Mouse (Mus musculus) lung, embryonic 14.5 days (tissue): ENCODE data around the gene Slc29a3. TPM values are rescaled to one million over a fixed set of nuclear protein-coding genes. Genes with fewer than 3 reads are reported as not detected.

Source experiments
- ATAC-seq: fragments of 200-750 bp; cut with Nextera tagmentation; 2 replicates; pipeline ENCODE4 v1.8.0; 2017; ENCODE audit warnings: mild to moderate bottlenecking, moderate TSS enrichment, moderate library complexity; ENCODE audit not compliant: insufficient read depth
- DNase-seq: peaks from one replicate; pipeline ENCODE4 v3.0.0-alpha.2; 2015
- H3K27ac ChIP-seq: fragments of 300-500 bp; sonication (generic); 2 replicates; pipeline ENCODE4 v1.5.1; 2014; ENCODE audit warnings: low read depth, mild to moderate bottlenecking, moderate library complexity
- H3K27me3 ChIP-seq: fragments of 300-500 bp; sonication (generic); 2 replicates; pipeline ENCODE4 v1.6.1; 2014; ENCODE audit warnings: low read length, control low read depth; ENCODE audit not compliant: insufficient read depth
- H3K36me3 ChIP-seq: fragments of 300-500 bp; sonication (generic); 2 replicates; pipeline ENCODE4 v1.6.1; 2014; ENCODE audit warnings: control low read depth; ENCODE audit not compliant: insufficient read depth
- H3K4me1 ChIP-seq: fragments of 300-500 bp; sonication (generic); 2 replicates; pipeline ENCODE4 v1.6.1; 2014; ENCODE audit warnings: antibody characterized with exemption, control low read depth; ENCODE audit not compliant: insufficient read depth
- H3K4me2 ChIP-seq: fragments of 300-500 bp; sonication (generic); 2 replicates; pipeline ENCODE4 v1.6.1; 2014; ENCODE audit warnings: mild to moderate bottlenecking
- H3K4me3 ChIP-seq: fragments of 300-500 bp; sonication (generic); 2 replicates; pipeline ENCODE4 v1.5.1; 2014; ENCODE audit warnings: low read depth, low read length
- H3K9ac ChIP-seq: fragments of 300-500 bp; sonication (generic); 2 replicates; pipeline ENCODE4 v1.6.1; 2014
- H3K9me3 ChIP-seq: fragments of 300-500 bp; sonication (generic); 2 replicates; pipeline ENCODE4 v1.6.1; 2016; ENCODE audit warnings: low read depth, low read length, control low read depth
- CTCF ChIP-seq: IDR thresholded peaks from 2 replicates; pipeline ENCODE4 v1.5.1; 2016; ENCODE audit warnings: antibody characterized with exemption, low read depth
- WGBS: fragments of 180-500 bp; shearing (Covaris S2); extraction: QIAGEN DNeasy Blood & Tissue Kit; methylation state at CpG from one replicate; pipeline ENCODE4 v1.1.7; 2014; 5-methylcytosine and 5-hydroxymethylcytosine counted together
- polyA plus RNA-seq: library from polyadenylated mRNA; unstranded; fragments of >200 nt; fragmentation: Nextera tagmentation; extraction: Ambion mirVana; gene quantifications from 2 replicates; pipeline ENCODE4 v1.2.1, GENCODE M21; 2014

Gene Slc29a3
- polyA plus RNA-seq, 1 experiment from 2014 or later = 7.4 TPM

DNA sequence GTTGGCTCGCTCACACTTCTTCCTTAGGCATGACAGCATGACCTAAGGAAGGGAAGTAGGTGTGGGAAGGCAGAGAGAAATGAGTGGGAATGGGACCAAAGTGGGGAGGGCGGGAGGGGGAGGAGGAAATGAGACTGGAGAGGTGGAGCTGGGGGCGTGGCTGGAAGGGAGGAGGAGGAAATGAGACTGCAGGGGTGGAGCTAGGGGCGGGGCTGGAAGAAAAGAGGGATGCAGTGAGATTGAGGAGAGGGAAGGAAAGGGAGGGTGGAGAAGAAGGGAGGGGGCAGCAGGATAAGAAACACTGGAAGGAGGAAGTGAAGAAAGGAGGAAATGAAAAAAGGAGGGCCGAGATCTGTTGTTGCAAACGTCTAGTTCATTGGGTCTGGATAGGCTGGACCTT, 61.6 kb downstream of the Slc29a3 start:
- peak; percentile 37 for DNase-seq
- Histone ChIP-seq H3K36me3 (no peaks in the 10 kb centered on the region), H3K4me1 (no peaks in the 10 kb centered on the region), H3K27me3 (peaks cover 36% of the 10 kb centered on the region), H3K4me3 (no peak overlapping the region), H3K9me3 (no peaks in the 10 kb centered on the region), H3K27ac (no peak overlapping the region), H3K4me2 (no peak overlapping the region), H3K9ac (no peak overlapping the region)
- WGBS = 40% methylated on average over 6 of the region's 6 CpGs
- no peak for TF ChIP-seq CTCF
- ATAC-seq = no peak

DNA sequence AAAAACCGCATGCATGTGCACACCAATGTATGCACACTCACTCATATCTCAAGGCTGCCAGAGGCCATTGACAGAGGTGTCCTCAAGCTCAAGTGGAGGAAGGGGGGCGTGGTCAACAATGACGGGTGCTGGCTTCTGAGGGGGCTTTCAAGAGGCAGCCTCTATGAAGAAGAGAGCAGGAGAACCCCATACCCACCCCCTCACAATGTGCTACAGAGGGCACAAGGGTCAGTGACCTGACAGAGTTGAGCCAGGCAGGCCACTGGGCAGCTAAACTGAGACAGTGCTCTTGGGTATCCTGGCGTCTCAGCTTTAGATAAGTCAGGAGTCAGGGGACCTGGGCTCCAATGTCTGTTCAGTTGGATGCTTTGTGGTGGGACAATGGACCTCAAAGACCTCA, 63.2 kb downstream of the Slc29a3 start:
- H3K4me1 ChIP-seq = no peaks in the 10 kb centered on the region
- peaks cover 52% of the 10 kb centered on the region for H3K27me3 ChIP-seq
- 63% methylated on average over 4 of the region's 4 CpGs for WGBS

DNA sequence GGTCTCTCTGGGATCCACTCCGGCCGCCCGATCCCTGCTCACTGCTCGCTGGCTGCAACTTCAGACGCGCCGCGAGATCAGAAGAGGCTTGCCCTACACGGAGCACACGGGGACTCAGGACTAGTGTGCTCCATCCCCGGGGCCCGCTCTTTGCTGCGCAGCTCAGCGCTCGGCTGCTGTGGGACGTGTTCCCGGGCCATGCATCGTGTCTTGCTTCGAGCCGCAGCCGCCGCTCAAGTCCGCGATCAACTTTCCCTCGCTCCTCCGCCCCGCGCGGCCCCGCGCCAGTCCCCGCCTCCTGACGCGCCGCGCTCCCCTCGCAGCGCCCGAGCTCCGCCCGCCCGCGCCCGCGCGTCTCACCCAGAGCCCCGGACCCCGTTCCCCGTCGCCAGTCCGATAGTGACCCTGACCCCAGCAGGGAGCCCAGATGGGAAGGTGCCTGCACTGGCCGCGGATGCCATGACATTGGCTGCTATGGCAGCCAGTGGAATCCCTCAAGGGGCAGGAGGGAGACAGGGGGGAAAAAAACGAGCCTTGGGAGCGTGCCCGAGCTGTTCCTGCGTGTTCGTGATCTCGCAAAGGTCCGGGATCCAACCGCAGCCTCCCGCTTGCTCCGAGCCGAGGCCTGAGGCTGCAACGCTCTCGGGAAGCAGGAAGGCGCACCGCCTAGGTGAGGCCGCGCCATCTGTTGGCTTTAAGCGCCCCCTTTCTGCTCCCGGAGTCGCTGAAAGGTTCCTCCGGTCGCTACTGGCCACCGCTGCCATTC, 65.4 kb downstream of the Slc29a3 start:
- under 1% methylated on average over 74 of the region's 76 CpGs for WGBS
- peak; percentile 76 for TF ChIP-seq CTCF
- peak overlapping the region; percentile 100 for H3K4me2 ChIP-seq
- ATAC-seq (peak; percentile 72; the same call in 1 of the 2 replicates), DNase-seq (peak; percentile 79)
- H3K36me3 ChIP-seq = no peaks in the 10 kb centered on the region
- H3K9me3 ChIP-seq = no peaks in the 10 kb centered on the region
- peaks cover 58% of the 10 kb centered on the region for H3K27me3 ChIP-seq
- peak overlapping the region; percentile 52 for H3K9ac ChIP-seq
- H3K4me3 ChIP-seq = peak overlapping the region; percentile 53
- no peaks in the 10 kb centered on the region for H3K4me1 ChIP-seq
- no peak overlapping the region for H3K27ac ChIP-seq

More for the DNA sequence above, 63.2 kb downstream of the Slc29a3 start:
- H3K9ac ChIP-seq = no peak overlapping the region
- H3K4me2 ChIP-seq = no peak overlapping the region
- no peak for TF ChIP-seq CTCF
- ATAC-seq (no peak), DNase-seq (no peak)
- no peaks in the 10 kb centered on the region for H3K36me3 ChIP-seq
- no peak overlapping the region for H3K27ac ChIP-seq
- no peak overlapping the region for H3K4me3 ChIP-seq
- H3K9me3 ChIP-seq = no peaks in the 10 kb centered on the region

DNA sequence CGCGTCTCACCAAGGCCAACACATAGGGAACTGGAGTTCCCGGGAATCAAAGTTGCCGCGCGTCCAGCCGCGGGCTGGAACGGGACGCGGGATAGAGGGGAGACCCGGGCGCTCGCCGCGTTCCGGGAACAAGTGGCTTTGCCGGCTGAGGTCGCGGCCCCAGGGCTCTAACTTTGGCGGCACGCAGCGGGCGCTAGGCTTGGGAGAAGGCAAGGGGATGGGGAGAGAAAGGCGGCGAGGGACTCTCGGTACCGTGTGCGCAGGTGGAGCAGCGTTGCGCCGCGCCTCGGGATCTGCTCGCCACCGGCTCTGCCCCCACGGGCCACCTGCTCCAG, 66.0 kb downstream of the Slc29a3 start:
- peak overlapping the region; percentile 100 for H3K4me2 ChIP-seq
- H3K4me3 ChIP-seq = peak overlapping the region; percentile 53
- H3K27me3 ChIP-seq = peaks cover 58% of the 10 kb centered on the region
- no peaks in the 10 kb centered on the region for H3K9me3 ChIP-seq
- WGBS = 0% methylated on average over 37 of the region's 37 CpGs
- H3K27ac ChIP-seq = no peak overlapping the region
- H3K4me1 ChIP-seq = no peaks in the 10 kb centered on the region
- H3K9ac ChIP-seq = peak overlapping the region; percentile 52; the same call in 1 of the 2 replicates
- ATAC-seq = 0 out of 2 replicates have a peak, but pooled peaks have one; percentile 9
- no peak for TF ChIP-seq CTCF
- H3K36me3 ChIP-seq = no peaks in the 10 kb centered on the region
- DNase-seq = peak; percentile 17

DNA sequence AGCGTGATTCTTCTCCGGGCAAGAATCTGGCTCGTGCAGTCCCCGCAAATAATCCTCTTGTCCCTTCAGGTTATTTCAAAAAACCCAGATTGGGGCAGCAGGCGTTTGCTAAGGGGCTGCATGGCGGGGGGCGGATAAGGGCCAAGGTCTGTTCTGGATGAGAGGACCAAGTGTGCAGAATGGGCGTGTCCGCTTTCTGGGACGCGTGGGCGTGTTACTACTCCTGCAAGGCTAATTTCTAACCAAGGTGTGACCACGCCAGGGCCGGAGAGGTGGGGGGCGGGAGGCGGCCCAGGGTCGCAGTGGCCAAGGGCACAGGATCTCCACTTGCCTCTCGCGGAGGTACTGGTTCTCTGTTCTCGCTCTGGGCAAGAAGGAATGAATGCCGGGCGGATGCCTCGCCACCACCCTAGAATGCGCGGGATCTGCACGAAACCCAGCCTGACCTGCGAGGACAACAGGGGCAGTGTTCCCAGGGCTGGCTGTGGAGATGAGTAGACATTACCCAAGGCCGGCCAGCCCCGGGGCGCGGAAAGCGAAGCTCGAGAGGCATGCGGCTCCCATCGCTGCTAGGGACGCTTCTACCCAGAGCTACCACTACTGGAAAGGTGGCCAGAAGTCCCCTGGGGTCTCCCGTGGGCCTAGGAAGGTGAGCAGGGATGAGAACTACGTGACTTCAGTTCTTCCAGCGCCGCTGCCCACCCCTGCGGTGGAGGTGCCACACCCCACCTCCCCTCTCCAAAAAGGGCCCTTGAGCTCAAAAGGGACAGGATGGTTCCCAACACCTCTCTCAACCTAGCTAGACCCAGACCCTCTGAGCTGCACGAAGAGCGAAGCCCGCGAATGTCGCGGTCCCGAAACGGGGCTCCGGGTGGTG, 66.6 kb downstream of the Slc29a3 start:
- Histone ChIP-seq H3K9me3 (no peaks in the 10 kb centered on the region), H3K27me3 (peaks cover 58% of the 10 kb centered on the region), H3K4me3 (peak overlapping the region; percentile 53), H3K36me3 (no peaks in the 10 kb centered on the region), H3K27ac (no peak overlapping the region), H3K4me1 (no peaks in the 10 kb centered on the region), H3K4me2 (peak overlapping the region; percentile 100), H3K9ac (no peak overlapping the region)
- ATAC-seq (no peak), DNase-seq (no peak)
- WGBS = 6% methylated on average over 50 of the region's 50 CpGs
- no peak for TF ChIP-seq CTCF

DNA sequence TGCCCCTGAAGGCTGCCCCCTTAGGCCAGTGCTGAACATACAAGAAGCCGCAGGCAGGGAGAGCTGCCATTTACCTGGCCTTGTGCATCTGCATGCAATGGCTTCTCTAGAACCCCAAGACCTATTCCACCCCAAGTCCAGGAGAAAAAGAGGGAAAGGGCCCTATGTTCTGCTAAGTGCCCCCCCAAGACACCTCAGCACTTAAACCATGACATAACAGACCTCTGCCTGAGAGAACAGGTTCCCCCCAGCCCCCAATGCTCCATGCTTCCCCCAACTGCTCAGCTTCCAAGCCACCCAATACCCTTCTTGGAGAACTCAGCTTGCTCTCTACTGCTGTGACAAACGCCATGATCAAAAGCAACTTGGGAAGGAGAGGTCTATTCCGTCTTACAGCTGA, 73.7 kb downstream of the Slc29a3 start:
- no peak for TF ChIP-seq CTCF
- Histone ChIP-seq H3K27me3 (peaks cover 2% of the 10 kb centered on the region; the same call in 1 of the 2 replicates), H3K27ac (no peak overlapping the region), H3K9ac (no peak overlapping the region), H3K4me1 (no peaks in the 10 kb centered on the region), H3K9me3 (no peaks in the 10 kb centered on the region), H3K4me3 (no peak overlapping the region), H3K36me3 (no peaks in the 10 kb centered on the region), H3K4me2 (no peak overlapping the region)
- no peak for ATAC-seq
- no peak for DNase-seq
- WGBS = 68% methylated on average over 3 of the region's 3 CpGs

DNA sequence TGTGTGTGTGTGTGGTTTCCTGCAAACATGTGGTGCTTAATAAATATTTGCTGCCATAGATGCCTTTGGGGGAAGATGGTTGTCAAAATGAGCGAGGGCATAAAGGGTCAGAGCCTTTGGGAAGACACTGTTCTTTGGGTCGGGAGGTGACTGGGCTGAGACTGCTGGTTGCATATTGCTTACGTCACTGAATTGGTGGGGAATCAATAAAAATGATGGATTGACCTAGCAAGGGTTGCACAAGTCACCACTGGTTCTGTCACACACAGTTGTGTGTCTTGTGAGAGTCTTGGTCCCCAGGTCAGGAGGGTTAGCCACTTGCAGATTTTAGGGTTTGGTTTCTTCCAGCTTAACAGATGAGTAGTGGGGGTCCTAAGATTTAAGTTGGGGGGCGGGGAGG, 75.3 kb downstream of the Slc29a3 start:
- no peak overlapping the region for H3K9ac ChIP-seq
- no peak overlapping the region for H3K4me2 ChIP-seq
- no peaks in the 10 kb centered on the region for H3K36me3 ChIP-seq
- 64% methylated on average over 4 of the region's 4 CpGs for WGBS
- no peak overlapping the region for H3K4me3 ChIP-seq
- no peaks in the 10 kb centered on the region for H3K9me3 ChIP-seq
- H3K4me1 ChIP-seq = no peaks in the 10 kb centered on the region
- no peak for DNase-seq
- TF ChIP-seq CTCF = no peak
- no peak for ATAC-seq
- H3K27me3 ChIP-seq = no peaks in the 10 kb centered on the region
- H3K27ac ChIP-seq = no peak overlapping the region
